Mouse (Mus musculus) thymus, postnatal 36 days (tissue): ENCODE measurements at regions not wholly inside any gene's neighbourhood (a gene's known extent, or its start where the extent isn't known, plus 50 kb on each side); places are given as distances from the start of the nearest gene placed in this dataset.
"Not testable (repeated sequence)": the region's sequence is repeated elsewhere in the genome, so short reads cannot be mapped to it uniquely, and the experiment has no call there.

ENCODE experiments used
- DNase-seq, 2 experiments: peaks; one replicate each; pipeline ENCODE4 v3.0.0; 2022; ENCODE audit warnings: mixed read lengths in 2 of 2

DNA sequence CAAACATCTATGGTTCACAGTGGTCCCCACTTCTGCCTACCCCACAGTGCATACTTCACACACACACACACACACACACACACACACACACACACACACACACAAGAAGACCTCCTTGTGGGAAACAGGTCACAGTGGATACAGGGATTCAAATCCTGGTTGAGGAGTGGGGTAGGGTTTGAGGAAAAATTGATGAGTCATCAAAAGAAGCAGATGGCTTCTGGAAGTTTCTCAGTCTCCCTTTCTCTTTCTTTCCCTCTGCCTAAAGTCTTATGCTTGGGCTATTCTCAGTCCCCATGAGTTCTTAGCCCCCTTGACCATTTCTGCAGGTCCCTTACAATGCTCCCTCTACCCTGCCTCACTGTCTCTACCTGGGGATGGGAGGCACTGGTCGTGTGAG, 56.4 kb downstream of the Rassf10 start:
- no peak for DNase-seq

DNA sequence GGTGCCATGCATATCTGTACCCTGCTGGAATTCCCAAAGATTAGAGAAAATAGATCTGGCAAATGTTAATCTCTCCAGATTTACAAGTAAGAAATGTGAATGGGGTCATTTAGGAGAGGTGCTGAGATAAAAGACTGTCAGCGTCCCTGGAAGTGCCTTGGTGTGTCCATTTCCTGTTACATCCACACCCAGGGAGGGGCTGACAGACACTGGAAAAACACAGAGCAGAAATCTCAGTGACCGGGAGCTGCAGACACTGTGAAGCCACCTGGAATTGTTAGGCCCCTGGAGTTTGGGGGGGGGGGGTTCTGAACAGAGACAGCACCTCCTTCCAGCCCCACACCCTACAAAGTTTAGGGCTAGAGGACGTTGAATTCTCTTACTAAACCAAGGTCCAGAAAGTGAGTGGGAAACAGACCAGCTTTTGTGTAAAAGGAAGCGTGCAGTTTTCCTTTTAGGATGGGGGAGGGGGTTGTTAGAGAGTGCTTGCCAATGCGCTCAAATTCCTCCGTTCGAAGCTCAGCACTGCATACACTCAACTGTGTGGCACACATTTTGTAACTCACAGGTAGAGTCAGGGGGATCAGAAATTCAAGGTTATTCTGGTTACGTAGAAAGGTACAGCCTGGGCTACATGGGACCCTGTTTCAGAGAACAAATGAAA, 63.5 kb downstream of the Rassf10 start:
- no peak for DNase-seq

DNA sequence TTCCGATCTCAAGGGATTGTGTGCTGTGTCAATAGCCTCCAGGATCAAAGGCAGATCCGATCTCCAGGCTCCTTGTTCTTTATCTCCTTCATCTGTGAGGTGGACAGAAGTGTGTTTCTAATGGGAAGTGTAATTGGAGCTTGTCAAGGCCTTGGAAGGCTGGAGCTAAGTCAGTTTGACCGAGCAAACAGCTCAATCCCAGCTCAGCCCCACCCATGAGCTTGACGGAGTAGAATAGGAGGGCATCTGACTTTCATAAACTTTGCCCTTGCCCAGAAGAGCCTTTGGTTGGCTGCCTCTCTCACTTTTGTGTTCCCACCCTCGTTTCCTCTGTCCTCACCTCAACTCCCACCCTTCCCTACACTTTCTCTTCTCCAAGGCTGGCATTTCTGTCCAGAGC, 67.7 kb downstream of the Rassf10 start:
- no peak for DNase-seq

DNA sequence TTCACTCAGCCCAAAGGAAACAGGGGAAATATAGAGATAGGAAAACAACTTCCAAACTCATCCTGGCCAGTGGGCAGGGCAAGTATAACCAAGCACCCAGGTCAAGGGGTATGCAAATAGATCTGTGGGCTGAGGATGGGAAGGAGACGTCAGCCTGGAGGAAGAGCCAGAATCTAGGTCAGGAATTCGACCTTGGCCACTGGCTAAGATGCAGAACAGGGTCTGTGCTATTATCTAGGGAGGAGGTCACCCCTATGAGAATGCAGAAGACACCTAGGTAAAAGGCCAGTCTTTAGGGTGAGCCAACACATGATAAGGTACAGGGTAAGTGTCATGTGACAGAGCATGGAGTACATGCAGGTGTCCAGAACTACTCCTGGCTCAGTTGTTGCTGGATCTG, 68.8 kb downstream of the Rassf10 start:
- DNase-seq, result no peak

DNA sequence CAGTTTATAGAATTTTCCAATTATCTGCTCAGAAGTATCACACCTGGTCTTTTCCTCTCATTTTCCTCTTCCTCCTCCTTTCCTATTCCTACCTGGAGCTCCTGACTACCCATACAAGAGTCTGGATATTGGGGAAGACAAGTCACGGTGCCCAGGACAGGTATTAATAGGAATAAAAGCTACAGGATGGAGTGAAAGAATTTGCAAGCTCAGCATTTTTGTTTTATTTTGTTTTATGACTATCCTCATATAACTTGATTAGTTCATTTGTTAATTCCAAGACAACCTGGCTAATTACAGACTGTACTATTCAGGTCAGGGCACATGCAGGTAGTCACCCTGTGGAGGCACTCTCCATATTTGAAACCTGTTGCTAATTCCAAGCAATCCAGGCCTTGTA, 72.0 kb downstream of the Rassf10 start:
- DNase-seq, result no peak

DNA sequence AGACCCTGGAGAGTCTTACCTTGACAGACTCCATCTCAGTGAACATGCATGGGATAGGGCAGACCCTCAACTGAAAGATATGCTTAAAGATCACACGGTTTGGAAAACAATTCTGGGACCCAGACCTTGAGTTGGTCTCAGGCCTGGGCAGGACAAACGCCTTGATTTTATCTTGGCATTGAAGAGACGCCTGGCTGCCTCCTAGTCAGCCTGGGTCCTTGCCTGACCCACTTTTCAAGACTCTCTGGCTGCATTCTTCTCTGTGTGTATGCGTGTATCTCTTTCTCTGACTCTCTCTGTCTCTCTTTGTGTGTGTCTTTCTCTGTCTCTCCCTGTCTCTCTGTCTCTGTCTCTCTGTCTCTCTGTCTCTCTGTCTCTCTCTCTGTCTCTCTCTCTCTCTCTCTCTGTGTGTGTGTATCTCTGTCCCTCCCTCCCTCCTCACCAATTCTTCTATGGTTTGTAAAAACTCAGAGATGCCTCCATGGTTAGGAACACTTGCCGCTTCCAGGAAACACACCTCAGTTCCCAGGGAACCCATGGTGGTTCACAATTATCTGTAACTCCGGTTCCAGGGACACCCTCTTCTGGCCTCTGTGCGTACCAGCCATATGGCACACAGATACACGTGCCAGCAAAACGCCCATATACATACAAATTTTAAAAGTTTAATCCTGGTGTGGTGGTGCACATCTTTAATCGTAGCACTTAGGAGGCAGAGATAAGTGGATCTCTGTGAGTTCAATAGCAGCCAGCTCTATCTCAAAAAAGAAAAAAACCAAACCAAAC, 72.7 kb downstream of the Rassf10 start:
- DNase-seq, result no peak

DNA sequence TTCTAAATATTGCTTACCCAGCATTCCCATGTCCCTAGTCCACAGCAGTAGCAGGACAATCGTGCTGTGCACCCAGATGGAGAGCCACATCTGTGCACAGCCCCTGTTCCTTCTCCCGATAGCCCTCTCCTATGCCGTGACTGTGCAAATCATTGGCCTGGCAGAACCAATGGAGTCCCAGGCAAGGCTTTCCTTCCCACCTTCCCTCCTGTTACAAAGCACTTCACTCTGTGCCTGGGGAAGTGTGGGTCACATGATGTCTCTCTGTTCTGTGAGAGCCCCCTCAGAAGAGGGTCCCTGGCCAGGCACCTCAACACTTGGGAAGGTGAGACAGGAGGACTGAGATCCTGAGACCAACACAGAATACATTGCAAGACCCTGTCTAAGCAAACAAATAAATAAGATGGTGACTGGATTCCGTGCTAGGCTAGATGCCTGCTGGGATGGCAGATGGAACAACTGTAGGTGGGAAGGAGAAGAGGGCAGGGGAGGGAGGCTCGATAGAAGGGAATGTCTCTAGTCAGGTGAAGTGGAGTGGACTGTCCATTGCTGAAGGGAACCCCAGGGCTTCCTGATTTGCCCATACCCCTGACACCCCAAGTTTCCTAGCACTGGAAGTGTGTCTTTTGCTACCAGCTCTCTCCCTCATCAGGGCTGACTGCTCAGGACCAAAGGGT, 73.5 kb downstream of the Rassf10 start:
- no peak for DNase-seq

DNA sequence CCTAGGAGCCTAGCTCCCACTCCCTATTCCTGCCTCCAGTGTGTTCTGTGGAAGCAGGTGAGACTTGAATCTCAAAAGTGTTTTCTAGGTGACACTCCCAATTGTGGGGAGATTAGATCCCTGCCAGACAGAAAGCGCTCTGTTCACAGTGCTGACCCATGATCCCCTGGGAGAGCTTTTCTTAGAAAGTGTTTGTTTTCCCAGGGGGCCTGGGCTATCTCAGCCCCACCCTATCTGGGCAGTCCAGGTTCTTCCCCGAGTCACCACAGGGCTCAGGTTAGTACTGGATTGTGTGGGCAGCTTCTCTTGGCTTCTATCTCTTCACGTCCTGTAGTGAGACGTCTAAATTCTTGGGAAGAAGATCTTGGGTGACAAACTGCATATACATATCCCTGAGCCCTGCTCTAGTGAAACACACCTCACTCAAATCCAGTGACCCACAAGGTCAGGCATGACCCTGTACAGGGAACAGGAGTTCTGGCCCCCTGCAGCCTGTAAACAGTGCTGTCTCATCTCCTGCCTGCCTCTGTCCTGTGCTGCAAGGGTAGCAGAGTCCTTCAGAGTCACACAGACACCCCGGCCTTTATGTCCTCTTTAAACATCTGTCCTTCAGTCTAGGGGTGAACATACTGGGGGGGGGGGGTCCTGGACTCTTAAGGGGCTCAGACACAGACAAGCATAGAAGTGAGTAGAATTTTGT, 76.4 kb downstream of the Rassf10 start:
- DNase-seq, result no peak

DNA sequence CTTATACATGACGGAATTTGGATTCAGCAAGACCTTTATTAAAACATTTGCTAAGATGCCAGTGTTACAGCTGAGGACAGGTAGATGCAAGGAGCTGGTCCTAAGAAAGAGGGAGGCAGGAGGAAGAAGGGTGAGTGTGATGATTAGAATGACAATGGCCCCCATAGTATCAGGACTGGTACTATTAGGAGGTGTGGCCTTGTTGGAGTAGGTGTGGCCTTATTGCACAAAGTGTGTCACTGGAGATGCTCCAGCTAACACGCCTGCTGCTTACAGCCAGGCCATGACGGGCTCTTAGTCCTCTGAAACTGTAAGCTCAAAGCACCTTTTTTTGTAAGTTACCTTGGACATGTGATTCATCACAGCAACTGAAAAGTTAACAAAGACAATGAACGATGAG, 82.0 kb downstream of the Rassf10 start:
- DNase-seq, result no peak

DNA sequence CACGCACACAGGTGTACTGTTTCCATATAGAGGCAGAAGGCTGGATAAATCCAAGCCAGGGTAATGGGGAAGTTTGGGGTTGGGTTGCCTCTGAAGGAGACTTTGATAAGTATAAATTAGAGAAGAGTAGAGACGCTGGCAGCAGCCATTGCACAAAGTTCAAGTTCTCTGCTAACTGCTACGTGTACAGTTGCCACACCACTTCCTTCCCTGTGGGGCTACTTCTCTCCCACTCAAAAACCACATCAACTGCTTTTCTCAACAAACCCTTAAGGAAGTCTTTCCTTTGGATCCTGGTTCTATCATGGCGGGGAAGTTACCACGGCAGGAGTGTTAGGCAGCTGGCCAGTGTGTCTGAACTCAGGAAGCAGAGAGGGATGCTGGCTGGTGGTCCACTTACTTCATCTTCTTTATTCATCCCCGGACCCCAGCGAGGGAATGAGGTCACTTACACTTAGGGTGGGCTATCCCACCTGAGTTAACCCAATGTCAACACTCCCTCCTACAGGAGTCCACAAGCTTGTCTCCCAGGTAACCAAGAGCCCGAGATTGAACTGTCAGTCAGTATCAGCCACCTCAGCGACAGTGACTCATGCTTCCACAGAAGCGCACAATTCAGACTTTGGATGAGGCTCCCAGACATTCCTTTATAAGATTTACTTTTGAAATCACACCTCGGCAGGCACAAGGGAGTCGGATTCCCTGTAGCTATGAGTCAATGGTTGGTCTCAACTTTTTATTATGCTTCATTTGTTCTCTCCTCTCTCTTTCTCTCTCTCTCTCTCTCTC, 84.3 kb downstream of the Rassf10 start:
- no peak for DNase-seq

DNA sequence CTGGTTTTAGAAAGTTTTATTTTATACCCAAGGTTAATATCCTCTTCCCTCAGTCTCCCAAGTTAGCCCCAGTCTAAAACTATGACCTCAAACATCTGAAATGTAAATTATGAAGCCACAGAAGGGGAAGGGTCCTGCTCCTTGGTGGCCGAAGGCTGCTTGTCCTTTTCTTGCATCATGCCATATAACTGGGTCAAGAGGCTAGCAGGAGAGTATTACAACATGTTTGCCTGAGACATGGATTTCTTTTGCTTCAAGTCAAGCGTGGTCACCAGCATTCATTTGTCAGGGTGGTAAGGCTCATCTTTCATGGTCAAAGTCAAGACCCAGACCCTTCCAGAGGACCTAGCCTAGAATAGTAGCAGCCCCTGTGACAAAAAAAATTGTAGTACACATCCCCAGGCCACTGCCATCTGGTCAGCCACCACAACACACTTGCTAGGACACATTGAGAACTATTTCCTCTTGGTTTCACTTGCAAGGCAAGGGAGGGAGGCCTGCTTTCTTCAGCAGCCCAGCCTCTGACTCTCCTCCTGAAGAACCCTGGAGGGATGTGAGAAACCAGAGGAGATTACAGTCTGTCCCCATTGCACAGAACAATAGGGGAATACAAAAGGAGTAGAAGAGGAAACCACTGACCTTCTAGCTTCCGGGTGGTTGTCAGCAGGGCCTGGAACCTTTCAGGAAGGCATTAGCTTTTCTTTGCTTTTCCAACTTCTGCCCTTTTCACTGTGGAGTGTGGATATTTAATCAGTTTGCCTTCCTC, 85.3 kb downstream of the Rassf10 start:
- DNase-seq, result no peak

DNA sequence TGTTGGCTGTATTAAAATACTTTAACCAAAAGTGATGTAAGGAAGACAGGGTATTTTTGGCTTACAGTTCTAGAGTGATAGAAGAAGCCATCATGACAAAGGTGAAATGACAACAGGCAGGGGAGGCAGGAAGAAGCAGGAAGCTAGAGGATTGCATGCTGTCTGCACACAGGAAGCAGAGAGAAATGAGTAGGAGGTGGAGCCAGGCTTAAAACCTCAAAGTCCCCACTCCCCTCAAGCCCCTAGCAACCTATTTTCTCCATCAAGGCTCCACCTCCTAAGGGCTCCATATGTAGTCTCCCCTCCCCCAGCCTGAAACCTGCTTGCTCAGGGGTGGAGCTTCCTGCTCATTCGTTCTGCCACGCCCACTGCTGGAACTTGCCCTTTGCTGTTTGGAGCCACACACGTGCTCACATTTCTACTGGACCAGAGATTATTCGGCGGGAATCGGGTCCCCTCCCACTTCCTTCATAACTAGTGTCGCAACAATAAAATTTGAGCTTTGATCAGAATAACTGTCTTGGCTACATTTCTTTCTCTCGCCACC, 91.9 kb downstream of the Rassf10 start:
- DNase-seq, result not testable (repeated sequence)

DNA sequence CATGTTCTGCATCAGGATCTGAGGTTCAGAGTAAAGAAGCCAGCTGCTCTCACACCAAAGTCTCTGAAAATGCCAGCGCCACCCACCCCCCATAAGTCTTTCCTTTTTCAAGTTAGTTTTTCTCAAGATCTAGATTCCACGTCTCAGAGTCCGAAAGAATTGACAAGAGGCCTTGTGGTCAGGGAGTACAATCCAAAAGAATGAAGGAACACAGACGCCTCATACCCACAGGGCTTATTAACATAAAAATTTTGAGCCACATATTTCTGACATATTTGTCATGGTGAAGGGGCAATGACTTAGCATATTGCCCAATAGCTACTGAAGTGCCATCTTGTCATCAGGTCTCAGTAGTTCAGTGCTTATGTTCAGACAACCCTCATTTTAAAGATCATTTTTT, 92.6 kb downstream of the Rassf10 start:
- DNase-seq, result no peak

DNA sequence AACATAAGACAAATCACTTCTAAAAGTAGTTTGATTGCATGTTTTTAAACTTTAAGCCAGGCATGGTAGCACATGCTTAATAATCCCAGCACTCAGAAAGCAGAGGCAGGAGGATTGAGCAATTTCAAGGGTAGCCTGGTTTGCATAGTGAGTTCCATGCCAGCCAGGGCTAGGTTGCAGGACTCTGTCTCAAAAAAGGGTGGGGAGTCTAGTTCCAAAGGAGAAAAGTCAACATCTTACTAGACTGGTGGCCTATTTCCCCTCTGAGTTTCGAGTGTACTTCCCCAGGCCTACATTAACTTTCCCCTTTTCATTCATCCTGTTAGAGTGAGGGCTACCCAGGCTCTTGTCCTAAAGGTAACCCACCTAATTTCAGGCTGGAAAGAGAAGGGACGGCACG, 93.8 kb downstream of the Rassf10 start:
- DNase-seq, result no peak

DNA sequence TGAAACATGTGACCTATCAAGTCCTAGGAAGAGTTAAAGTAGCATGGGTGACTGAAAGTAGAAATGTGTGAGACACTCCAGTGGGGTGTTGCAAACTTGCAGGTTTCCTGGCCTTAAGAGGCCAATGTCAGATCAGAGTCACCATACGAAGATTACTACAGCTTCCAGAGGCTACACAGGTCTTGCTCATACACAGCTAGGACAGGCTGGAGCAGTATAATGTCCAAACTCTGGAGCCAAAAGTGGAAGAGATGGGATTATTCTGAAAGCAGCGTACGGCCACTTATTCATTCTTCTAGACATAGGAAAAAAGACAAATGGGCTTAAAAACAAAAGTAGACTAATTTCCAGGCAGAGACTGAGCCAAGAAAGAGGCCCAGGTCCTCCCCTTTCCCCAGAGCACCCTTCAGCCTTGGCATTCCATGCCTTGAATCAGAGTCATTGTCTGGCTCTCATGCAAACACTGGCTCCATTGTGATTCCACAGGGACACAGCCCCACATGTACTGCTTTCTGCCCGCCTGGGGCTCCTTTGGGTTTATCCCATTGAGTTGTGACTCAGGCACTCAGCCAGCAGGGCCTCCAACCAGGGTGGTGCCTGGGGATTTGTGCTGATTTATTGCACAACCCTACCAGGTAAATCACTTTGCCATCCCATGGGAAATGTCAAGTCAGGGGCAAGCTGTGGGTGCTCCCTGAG, 94.5 kb downstream of the Rassf10 start:
- DNase-seq, result no peak

DNA sequence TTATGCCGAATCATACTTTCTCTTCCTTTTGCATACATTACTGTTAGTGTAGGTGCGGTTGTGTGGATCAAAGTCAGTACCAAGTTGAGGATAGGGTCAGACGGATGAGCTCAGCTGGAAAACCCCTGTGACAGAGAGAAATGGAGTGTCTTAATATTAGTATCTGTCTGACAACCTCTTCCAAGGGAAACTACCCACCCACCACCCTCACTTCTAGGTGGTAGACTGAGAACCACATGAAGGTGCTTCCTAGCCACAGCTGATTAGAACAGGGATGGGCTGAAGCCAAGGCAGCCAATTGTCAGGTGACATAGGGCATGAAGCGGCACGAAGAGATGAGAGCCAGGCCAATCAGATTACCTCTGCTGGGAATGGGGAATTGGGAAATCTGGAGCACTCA, 95.7 kb downstream of the Rassf10 start:
- DNase-seq, result no peak

DNA sequence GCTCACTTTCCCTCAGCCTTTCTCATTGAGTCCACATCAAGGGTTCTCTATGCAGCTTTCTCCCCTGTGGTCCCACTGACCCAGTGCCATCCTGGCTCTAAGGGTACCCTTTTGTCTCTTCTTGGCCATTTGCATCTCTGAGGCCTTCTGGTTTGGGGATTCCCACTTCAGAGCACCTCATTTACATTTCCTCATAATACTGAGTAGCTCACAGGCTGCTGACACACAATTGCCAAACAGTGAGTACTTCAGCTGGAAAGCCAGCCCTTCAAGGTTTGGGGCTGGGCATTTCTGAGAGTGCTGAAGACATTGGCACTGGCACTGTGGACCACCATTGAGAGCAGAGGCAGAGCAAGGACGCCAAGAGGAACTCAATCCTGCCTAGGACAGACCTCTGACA, 99.2 kb downstream of the Rassf10 start:
- no peak for DNase-seq

DNA sequence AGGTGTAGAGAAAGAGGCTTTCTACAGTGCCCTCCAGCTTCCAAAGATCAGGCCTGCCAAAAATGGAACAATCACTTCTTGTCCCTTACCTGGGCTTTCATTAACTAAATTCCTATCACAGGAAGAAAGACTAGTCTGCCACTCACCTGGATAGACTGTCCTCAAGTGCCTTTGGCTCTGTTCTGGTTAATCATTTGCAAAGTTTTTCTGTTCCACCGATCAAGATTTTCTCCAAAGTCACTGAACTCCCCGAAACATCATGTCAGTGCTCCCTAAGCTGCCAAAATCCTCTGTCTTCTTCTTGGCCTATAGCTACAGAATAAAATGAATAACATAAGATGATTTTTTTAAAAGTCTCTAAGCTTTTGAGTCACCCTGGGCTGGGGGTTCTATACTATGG, 102.7 kb downstream of the Rassf10 start:
- no peak for DNase-seq

DNA sequence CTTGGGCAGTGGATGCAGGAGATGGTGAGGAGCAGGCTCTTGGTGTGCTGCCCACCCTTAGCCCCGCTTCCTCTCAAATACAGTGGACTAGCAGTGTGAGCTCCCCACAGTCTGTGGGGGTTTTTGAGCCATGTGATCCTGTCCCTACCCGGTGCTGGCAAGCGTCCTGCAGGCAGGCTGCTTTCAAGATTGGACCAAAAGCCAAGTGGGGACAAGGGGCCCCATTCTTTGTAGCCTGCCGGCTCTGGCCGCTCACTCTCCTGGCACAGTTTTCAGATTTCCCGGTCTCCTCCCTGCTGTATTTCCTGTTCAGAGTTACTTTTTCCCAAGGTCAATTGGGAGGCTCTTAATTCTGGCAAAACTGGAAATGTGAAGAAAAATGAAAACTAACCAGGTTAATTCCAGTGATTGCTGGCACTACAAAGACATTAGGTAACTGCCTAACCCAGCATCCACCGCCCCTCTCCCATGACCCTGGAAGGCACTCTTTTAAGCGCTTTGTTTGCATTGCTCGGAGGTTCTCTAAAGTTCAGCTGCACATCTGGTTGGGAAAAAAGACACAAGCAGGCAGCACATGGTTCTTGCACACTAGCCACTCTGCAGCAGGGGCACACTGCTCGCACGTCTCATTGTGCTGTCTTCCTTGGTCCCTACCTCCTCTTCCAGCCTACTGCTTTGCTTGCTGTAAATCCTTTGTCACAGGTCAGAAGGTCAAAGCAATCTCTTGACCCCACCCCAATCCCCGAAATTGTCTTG, 105.6 kb downstream of the Rassf10 start:
- DNase-seq, result no peak

DNA sequence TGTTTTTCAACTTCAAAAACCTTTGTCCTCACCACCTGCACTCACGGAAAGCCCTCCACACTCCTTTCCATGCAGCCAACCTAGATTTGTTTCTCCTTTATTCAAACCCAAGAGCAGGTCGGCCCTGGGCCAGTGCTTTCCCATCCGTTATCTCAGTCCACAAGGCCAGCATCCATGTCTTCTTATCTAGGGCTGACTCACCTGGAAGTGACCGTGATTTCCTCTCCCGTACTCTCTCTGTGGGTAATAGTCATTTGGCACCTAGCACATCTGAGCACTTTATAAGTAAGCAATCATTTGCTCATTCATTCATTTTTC, 106.2 kb downstream of the Rassf10 start:
- DNase-seq, result no peak
